Mouse (Mus musculus): ENCODE data around the gene Laptm4a. TPM values are rescaled to one million over a fixed set of nuclear protein-coding genes. Genes with fewer than 3 reads are reported as not detected.

Gene Laptm4a
- polyA plus RNA-seq, 1 experiment from 2014 or later, result 210 TPM

DNA sequence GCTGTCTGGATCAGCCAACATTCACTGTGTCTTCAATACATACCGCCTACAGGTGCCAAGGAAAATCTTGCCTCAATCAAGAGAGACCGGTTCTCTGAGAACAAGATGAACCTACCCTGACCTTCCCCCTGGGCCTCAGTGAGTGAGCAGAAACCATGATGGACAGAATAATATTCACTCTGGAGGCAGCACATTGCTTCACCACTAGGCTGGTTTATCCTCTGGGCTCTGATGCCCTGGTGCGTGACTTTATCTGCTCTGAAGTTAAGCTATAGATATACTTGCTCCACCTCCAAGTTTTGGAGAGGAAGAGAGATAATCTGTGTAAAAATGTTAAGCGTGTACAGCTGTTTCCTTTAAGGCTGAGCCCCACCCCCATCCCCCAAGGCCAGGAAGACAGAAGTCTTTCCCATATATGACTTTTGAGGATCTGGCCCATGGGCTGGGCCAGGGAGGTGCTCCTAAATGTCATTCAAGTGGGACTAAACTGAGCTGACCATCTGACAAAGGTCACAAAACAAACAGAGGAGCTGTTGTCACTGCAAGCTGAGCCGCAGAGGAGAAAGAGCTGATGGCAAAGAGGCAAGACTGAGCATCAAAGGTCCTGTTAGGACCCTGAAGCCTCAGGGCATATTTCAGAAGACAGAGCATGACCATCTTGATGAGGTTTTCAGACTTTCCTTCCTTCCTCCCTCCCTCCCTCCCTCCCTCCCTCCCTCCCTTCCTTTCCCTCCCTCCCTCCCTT is 20.4 kb upstream of the Laptm4a start:
- no peak for ATAC-seq
- Histone ChIP-seq H3K27me3 (replicated peaks; ENCODE audit: control insufficient read depth, insufficient read depth, low read length) (no peaks in the 10 kb centered on the region), H3K4me1 (ENCODE audit: control insufficient read depth, insufficient read depth, low read depth, low read length) (peaks cover 8% of the 10 kb centered on the region), H3K4me3 (ENCODE audit: low read length) (no peak overlapping the region), H3K9ac (ENCODE audit: low read depth, low read length) (no peak overlapping the region), H3K36me3 (ENCODE audit: control insufficient read depth, insufficient read depth, low read length) (no peaks in the 10 kb centered on the region), H3K4me2 (ENCODE audit: low read length) (no peak overlapping the region), H3K9me3 (ENCODE audit: control insufficient read depth, low read length) (no peaks in the 10 kb centered on the region), H3K27ac (ENCODE audit: low read depth, low read length) (no peak overlapping the region)
- WGBS, result 56% methylated on average over 5 of the region's 5 CpGs

DNA sequence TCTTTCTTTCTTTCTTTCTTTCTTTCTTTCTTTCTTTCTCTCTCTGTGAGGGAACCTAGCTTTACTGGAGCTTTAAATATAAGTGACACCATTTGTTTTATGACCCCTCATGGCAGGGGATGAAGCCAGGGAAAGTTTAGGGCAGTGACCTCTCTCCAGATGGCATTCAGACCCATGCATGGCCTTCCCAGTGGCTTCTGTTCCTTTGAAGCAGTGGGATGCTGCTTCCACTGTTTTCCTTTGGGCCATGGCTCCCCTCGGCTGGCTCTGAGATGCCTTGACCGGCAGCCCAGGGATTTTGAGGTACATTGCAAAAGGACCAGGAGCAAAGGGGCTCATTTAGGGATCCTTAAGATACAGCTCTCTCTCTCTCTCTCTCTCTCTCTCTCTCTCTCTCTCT is 19.5 kb upstream of the Laptm4a start:
- Histone ChIP-seq H3K4me2 (ENCODE audit: low read length) (no peak overlapping the region), H3K9me3 (ENCODE audit: control insufficient read depth, low read length) (no peaks in the 10 kb centered on the region), H3K27me3 (replicated peaks; ENCODE audit: control insufficient read depth, insufficient read depth, low read length) (no peaks in the 10 kb centered on the region), H3K4me3 (ENCODE audit: low read length) (no peak overlapping the region), H3K36me3 (ENCODE audit: control insufficient read depth, insufficient read depth, low read length) (no peaks in the 10 kb centered on the region), H3K4me1 (ENCODE audit: control insufficient read depth, insufficient read depth, low read depth, low read length) (peaks cover 8% of the 10 kb centered on the region), H3K27ac (ENCODE audit: low read depth, low read length) (no peak overlapping the region), H3K9ac (ENCODE audit: low read depth, low read length) (no peak overlapping the region)
- ATAC-seq, result no peak
- WGBS, result 23% methylated on average over 2 of the region's 2 CpGs

DNA sequence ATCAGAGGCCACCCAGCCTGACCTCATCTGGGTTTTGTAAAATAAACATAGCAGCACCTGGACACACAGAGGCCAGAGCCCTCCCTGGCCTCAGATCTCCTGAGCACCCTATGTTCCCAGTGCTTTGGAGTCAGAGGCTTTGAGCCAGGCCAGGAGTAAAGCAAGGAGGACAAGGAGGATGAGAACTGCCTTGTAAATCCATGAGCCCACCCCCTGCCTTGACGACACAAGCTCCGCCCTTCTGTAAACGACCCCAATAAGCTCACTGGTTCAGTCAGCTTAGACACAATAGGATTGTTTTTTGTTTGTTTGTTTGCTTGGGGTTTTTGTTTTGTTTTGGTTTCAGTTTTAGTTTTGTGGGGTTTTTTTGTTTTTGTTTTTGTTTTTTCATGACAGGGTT is 19.0 kb upstream of the Laptm4a start:
- no peaks in the 10 kb centered on the region for H3K27me3 ChIP-seq (replicated peaks; ENCODE audit: control insufficient read depth, insufficient read depth, low read length)
- no peak overlapping the region for H3K4me3 ChIP-seq (ENCODE audit: low read length)
- peaks cover 8% of the 10 kb centered on the region for H3K4me1 ChIP-seq (ENCODE audit: control insufficient read depth, insufficient read depth, low read depth, low read length)
- no peaks in the 10 kb centered on the region for H3K9me3 ChIP-seq (ENCODE audit: control insufficient read depth, low read length)
- no peak overlapping the region for H3K9ac ChIP-seq (ENCODE audit: low read depth, low read length)
- WGBS, result 32% methylated on average over 3 of the region's 3 CpGs
- H3K27ac ChIP-seq (ENCODE audit: low read depth, low read length), result no peak overlapping the region
- no peaks in the 10 kb centered on the region for H3K36me3 ChIP-seq (ENCODE audit: control insufficient read depth, insufficient read depth, low read length)
- no peak overlapping the region for H3K4me2 ChIP-seq (ENCODE audit: low read length)
- ATAC-seq, result no peak

DNA sequence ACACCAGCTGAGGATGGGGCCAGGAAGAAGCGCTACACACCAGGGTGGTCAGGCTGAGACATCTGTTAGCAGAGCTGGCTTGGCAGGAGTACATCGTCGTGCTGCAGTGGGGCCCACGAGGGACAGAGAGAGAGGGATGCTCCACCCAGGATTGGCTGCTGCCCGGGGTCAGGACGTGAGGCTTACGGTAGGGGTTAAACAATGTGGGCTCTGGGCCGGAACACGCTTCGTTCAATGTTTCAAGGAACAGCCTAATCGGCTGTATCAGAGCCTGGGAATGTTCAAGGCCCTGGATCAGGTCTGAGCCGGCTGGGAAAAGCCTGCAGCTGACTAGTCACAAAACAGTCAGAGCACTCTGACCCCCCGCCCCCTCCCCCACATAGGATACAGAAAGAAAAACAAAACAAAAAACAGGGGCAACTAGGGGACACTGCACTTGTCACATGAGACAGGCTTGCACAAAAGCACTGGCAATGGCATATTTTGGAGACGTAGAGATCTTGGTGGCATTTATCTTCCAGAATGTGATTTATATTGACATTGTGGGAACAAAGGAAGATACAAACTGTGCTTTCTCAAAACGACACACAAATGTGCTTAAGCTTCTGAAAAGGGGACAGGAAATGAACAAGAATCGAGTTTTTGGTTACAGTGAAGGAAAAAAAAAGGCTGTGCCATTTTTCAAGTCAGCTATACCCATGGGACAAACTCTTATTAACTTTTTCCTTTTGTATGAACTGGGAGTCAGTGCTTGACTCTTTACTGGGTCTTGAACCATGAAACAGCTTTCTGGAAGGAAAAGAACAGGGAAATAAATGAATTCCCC is 8.4 kb upstream of the Laptm4a start:
- Histone ChIP-seq H3K4me1 (ENCODE audit: control insufficient read depth, insufficient read depth, low read depth, low read length) (peaks cover 7% of the 10 kb centered on the region), H3K27me3 (replicated peaks; ENCODE audit: control insufficient read depth, insufficient read depth, low read length) (no peaks in the 10 kb centered on the region), H3K4me3 (ENCODE audit: low read length) (no peak overlapping the region), H3K4me2 (ENCODE audit: low read length) (peak overlapping the region; percentile 30; the same call in 1 of the 2 replicates), H3K36me3 (ENCODE audit: control insufficient read depth, insufficient read depth, low read length) (no peaks in the 10 kb centered on the region), H3K27ac (ENCODE audit: low read depth, low read length) (peak overlapping the region; percentile 69), H3K9ac (ENCODE audit: low read depth, low read length) (peak overlapping the region; percentile 30; the same call in 1 of the 2 replicates), H3K9me3 (ENCODE audit: control insufficient read depth, low read length) (no peaks in the 10 kb centered on the region)
- ATAC-seq, result peak; percentile 58
- WGBS, result 4% methylated on average over 16 of the region's 16 CpGs

DNA sequence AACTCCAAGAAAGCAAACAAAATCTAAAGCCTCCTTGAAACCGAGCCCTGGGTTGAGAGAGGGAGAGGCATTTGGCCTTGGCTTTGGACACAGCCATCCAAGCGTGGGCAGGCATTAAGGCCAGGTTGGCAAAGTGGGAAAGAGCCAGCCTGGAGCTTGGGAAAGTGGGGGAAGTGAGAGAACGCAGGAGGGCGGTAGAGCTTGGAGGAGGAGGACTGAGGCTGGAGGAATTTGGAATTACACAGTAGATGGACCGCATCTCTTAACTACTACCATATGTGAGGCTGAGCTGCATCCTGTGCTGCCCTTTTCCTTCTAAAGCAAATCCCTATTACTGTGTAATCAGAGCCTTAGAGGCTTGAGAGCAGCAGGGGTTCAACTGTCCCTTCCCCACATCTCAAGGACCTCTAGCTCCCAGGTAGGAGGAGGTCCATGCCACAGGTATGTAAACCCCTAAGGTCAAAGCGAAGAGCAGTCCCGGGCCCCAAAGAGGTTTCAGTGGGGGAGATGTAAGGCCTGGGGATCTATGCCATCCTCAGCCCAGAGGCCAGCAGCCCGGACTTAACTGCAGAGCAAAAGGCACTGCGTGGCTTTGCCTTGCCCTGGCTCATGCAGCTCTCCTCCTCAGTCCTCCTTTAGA is 7.6 kb upstream of the Laptm4a start:
- H3K4me3 ChIP-seq (ENCODE audit: low read length), result no peak overlapping the region
- no peak overlapping the region for H3K9ac ChIP-seq (ENCODE audit: low read depth, low read length)
- H3K36me3 ChIP-seq (ENCODE audit: control insufficient read depth, insufficient read depth, low read length), result no peaks in the 10 kb centered on the region
- 59% methylated on average over 9 of the region's 9 CpGs for WGBS
- peaks cover 7% of the 10 kb centered on the region for H3K4me1 ChIP-seq (ENCODE audit: control insufficient read depth, insufficient read depth, low read depth, low read length)
- H3K4me2 ChIP-seq (ENCODE audit: low read length), result no peak overlapping the region
- no peaks in the 10 kb centered on the region for H3K27me3 ChIP-seq (replicated peaks; ENCODE audit: control insufficient read depth, insufficient read depth, low read length)
- no peaks in the 10 kb centered on the region for H3K9me3 ChIP-seq (ENCODE audit: control insufficient read depth, low read length)
- H3K27ac ChIP-seq (ENCODE audit: low read depth, low read length), result no peak overlapping the region
- no peak for ATAC-seq

DNA sequence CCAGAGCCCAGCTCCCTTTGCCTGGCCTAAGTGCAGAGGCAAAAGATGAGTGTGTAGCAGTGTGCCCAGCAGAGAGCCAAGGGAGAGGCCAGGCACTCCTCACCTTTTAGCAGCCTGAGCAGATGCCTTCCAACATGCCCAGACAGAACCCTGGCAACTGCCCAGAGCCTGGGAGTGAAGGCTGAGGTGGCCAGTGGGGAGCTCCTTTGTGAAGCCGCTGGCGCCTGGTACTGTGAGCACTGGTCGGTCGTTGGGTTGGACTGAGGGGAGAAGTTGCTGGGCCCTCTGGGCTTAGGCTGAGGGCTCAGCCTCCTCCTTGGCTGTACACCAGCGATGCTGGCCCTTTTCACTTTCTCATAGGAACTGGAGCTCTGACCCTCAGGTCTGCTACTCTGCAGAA is 5.1 kb upstream of the Laptm4a start:
- Histone ChIP-seq H3K4me3 (ENCODE audit: low read length) (no peak overlapping the region), H3K36me3 (ENCODE audit: control insufficient read depth, insufficient read depth, low read length) (no peaks in the 10 kb centered on the region), H3K4me1 (ENCODE audit: control insufficient read depth, insufficient read depth, low read depth, low read length) (peaks cover 9% of the 10 kb centered on the region), H3K9ac (ENCODE audit: low read depth, low read length) (no peak overlapping the region), H3K27ac (ENCODE audit: low read depth, low read length) (peak overlapping the region; percentile 63), H3K9me3 (ENCODE audit: control insufficient read depth, low read length) (no peaks in the 10 kb centered on the region), H3K4me2 (ENCODE audit: low read length) (no peak overlapping the region), H3K27me3 (replicated peaks; ENCODE audit: control insufficient read depth, insufficient read depth, low read length) (no peaks in the 10 kb centered on the region)
- ATAC-seq, result peak; percentile 88
- WGBS, result 23% methylated on average over 5 of the region's 5 CpGs

DNA sequence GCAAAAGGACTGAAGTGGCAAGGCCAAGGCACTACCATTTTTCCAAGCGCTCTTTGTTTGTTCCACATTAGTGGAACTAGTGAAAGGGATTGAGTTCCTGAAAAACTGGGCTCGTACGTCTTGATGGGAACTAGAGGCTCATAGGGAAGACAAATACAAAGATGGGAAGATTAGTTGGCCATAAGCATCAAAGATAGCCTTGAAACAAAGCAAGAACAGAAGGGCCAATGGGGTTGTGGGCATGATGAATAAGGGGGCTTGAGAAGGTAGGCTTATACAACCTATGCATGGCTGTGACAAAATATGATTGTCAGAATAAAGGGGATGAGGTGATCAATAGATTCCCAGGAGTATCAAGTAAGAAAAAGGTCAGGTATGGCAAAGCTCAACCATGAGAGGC is 2.2 kb upstream of the Laptm4a start:
- Histone ChIP-seq H3K36me3 (ENCODE audit: control insufficient read depth, insufficient read depth, low read length) (no peaks in the 10 kb centered on the region), H3K27ac (ENCODE audit: low read depth, low read length) (no peak overlapping the region), H3K9ac (ENCODE audit: low read depth, low read length) (no peak overlapping the region), H3K27me3 (replicated peaks; ENCODE audit: control insufficient read depth, insufficient read depth, low read length) (no peaks in the 10 kb centered on the region), H3K9me3 (ENCODE audit: control insufficient read depth, low read length) (no peaks in the 10 kb centered on the region), H3K4me2 (ENCODE audit: low read length) (no peak overlapping the region), H3K4me1 (ENCODE audit: control insufficient read depth, insufficient read depth, low read depth, low read length) (peaks cover 17% of the 10 kb centered on the region), H3K4me3 (ENCODE audit: low read length) (no peak overlapping the region)
- WGBS, result 94% methylated on average over 3 of the region's 3 CpGs
- no peak for ATAC-seq

DNA sequence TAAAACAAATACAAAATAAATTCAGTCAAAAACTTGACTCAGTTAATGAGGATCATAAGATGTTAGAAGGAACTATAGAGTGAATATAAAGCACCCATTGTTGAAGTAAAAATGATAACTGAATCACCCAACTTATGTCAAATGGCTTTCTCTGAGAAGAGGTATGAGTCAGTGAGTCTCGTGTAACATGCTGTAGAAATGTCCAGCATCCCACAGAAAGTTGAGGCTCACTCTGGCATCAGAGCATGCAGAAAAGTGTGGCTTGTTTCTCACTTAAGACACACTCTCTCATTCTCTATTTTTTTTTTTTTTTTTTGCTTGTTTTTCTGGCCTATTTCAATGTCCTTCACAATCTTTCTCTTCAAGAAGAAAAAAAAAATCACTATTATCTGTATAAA is 469 bp upstream of the Laptm4a start:
- Histone ChIP-seq H3K9ac (ENCODE audit: low read depth, low read length) (peak overlapping the region; percentile 73), H3K27me3 (replicated peaks; ENCODE audit: control insufficient read depth, insufficient read depth, low read length) (no peaks in the 10 kb centered on the region), H3K27ac (ENCODE audit: low read depth, low read length) (peak overlapping the region; percentile 94), H3K4me3 (ENCODE audit: low read length) (peak overlapping the region; percentile 83), H3K9me3 (ENCODE audit: control insufficient read depth, low read length) (no peaks in the 10 kb centered on the region), H3K4me1 (ENCODE audit: control insufficient read depth, insufficient read depth, low read depth, low read length) (peaks cover 26% of the 10 kb centered on the region), H3K4me2 (ENCODE audit: low read length) (peak overlapping the region; percentile 64), H3K36me3 (ENCODE audit: control insufficient read depth, insufficient read depth, low read length) (no peaks in the 10 kb centered on the region)
- ATAC-seq, result no peak
- 22% methylated on average over 1 of the region's 1 CpGs for WGBS

Measured in hindbrain, embryonic 16.5 days (tissue).